In genomic region chr4:137277166-137277513, GRCm38 (mm10) we compare ENCODE assay signal across 8 mouse cellular contexts. TPM values are rescaled to one million over a fixed set of nuclear protein-coding genes. Genes with fewer than 3 reads are reported as not detected.
DNase-seq lines count a peak whose midpoint lies in the region; ATAC-seq and TF ChIP-seq lines count a peak whose summit lies in the region.

Gene Wnt4 (plus strand): TSS chr4:137277489.

- peak; percentile 58; the same call in 1 of the 2 replicates for ATAC-seq in forebrain, embryonic 12.5 days (ENCODE audit: low FRiP score)
- peak; percentile 57 for ATAC-seq in hindbrain, embryonic 12.5 days (ENCODE audit: low FRiP score)
- ATAC-seq in limb, embryonic 15.5 days (ENCODE audit: insufficient number of reproducible peaks, low FRiP score, low TSS enrichment, low read depth), result peak; percentile 68
- ATAC-seq in midbrain, postnatal 0 days (ENCODE audit: low FRiP score), result peak; percentile 32; the same call in 1 of the 2 replicates
- ATAC-seq in megakaryocyte-erythroid progenitor cell, adult 5-6 weeks (replicated peaks; ENCODE audit: low FRiP score, low TSS enrichment, poor library complexity, severe bottlenecking), result no peak

- H3K27ac ChIP-seq in forebrain, embryonic 12.5 days, result no peak within 1 kb of the TSS
- H3K27ac ChIP-seq in hindbrain, embryonic 12.5 days, result peak within 1 kb of the TSS; percentile 24; the same call in 1 of the 2 replicates
- peak within 1 kb of the TSS; percentile 82 for H3K27ac ChIP-seq in limb, embryonic 15.5 days
- 0 out of 2 replicates have a peak within 1 kb of the TSS, but pooled peaks have one; percentile 26 for H3K27ac ChIP-seq in midbrain, postnatal 0 days (ENCODE audit: low read depth, low read length)

- H3K4me1 ChIP-seq in forebrain, embryonic 12.5 days, result peaks cover 35% of the 10 kb centered on the region
- peaks cover 34% of the 10 kb centered on the region for H3K4me1 ChIP-seq in hindbrain, embryonic 12.5 days
- H3K4me1 ChIP-seq in limb, embryonic 15.5 days, result peaks cover 53% of the 10 kb centered on the region
- H3K4me1 ChIP-seq in midbrain, postnatal 0 days (ENCODE audit: insufficient read depth, low read length), result peaks cover 11% of the 10 kb centered on the region; the same call in 1 of the 2 replicates

- H3K9me3 ChIP-seq in forebrain, embryonic 12.5 days, result no peaks in the 10 kb centered on the region
- H3K9me3 ChIP-seq in hindbrain, embryonic 12.5 days (replicated peaks), result no peaks in the 10 kb centered on the region
- H3K9me3 ChIP-seq in limb, embryonic 15.5 days, result no peaks in the 10 kb centered on the region
- no peaks in the 10 kb centered on the region for H3K9me3 ChIP-seq in midbrain, postnatal 0 days (ENCODE audit: low read length)

- TF ChIP-seq CTCF in midbrain, postnatal 0 days (IDR thresholded peaks at IDR 0.05), result no peak

- H3K9ac ChIP-seq in forebrain, embryonic 12.5 days, result peak within 1 kb of the TSS; percentile 47; the same call in 1 of the 2 replicates
- H3K9ac ChIP-seq in hindbrain, embryonic 12.5 days, result peak within 1 kb of the TSS; percentile 66
- H3K9ac ChIP-seq in limb, embryonic 15.5 days, result peak within 1 kb of the TSS; percentile 44
- H3K9ac ChIP-seq in midbrain, postnatal 0 days (replicated peaks; ENCODE audit: low read length, poor library complexity, severe bottlenecking), result peak within 1 kb of the TSS; percentile 74

- peaks cover 87% of the 10 kb centered on the region for H3K27me3 ChIP-seq in forebrain, embryonic 12.5 days
- H3K27me3 ChIP-seq in hindbrain, embryonic 12.5 days, result peaks cover 79% of the 10 kb centered on the region
- H3K27me3 ChIP-seq in limb, embryonic 15.5 days, result peaks cover 69% of the 10 kb centered on the region
- peaks cover 13% of the 10 kb centered on the region; the same call in 1 of the 2 replicates for H3K27me3 ChIP-seq in midbrain, postnatal 0 days (ENCODE audit: insufficient read depth, low read length)

- WGBS in forebrain, embryonic 12.5 days, result 0% methylated on average over 26 of the region's 45 CpGs
- WGBS in hindbrain, embryonic 12.5 days, result 2% methylated on average over 18 of the region's 45 CpGs
- WGBS in limb, embryonic 15.5 days, result under 1% methylated on average over 42 of the region's 45 CpGs
- under 1% methylated on average over 27 of the region's 45 CpGs for WGBS in midbrain, postnatal 0 days

- peak within 1 kb of the TSS; percentile 92 for H3K4me2 ChIP-seq in forebrain, embryonic 12.5 days
- H3K4me2 ChIP-seq in hindbrain, embryonic 12.5 days (replicated peaks), result peak within 1 kb of the TSS; percentile 91
- H3K4me2 ChIP-seq in limb, embryonic 15.5 days, result peak within 1 kb of the TSS; percentile 90
- peak within 1 kb of the TSS; percentile 92 for H3K4me2 ChIP-seq in midbrain, postnatal 0 days (ENCODE audit: low read depth, low read length, poor library complexity, severe bottlenecking)

- DNase-seq in urinary bladder, adult 18-20 months (ENCODE audit: low spot score in 2 of 2), result peak; percentile 71 to 78
- no peak for DNase-seq in urinary bladder, postnatal 10 days (ENCODE audit: low spot score)
- DNase-seq in midbrain, postnatal 0 days (ENCODE audit: low spot score), result peak; percentile 60
- DNase-seq in T-cell, adult 2 months (ENCODE audit: low spot score), result no peak

- no peaks in the 10 kb centered on the region for H3K36me3 ChIP-seq in forebrain, embryonic 12.5 days (replicated peaks)
- H3K36me3 ChIP-seq in hindbrain, embryonic 12.5 days, result no peaks in the 10 kb centered on the region
- H3K36me3 ChIP-seq in limb, embryonic 15.5 days, result no peaks in the 10 kb centered on the region
- H3K36me3 ChIP-seq in midbrain, postnatal 0 days (ENCODE audit: insufficient read depth, low read length), result no peaks in the 10 kb centered on the region

- H3K4me3 ChIP-seq in forebrain, embryonic 12.5 days (replicated peaks), result peak within 1 kb of the TSS; percentile 53
- peak within 1 kb of the TSS; percentile 57 for H3K4me3 ChIP-seq in hindbrain, embryonic 12.5 days
- H3K4me3 ChIP-seq in limb, embryonic 15.5 days, result peak within 1 kb of the TSS; percentile 59
- peak within 1 kb of the TSS; percentile 65 for H3K4me3 ChIP-seq in midbrain, postnatal 0 days (ENCODE audit: low read depth, low read length)

RNA-seq across cellular contexts. Expression of gene Wnt4, which starts in this region (rescaled TPM):
- polyA plus RNA-seq in forebrain, embryonic 12.5 days (2016; fragmentation: Nextera tagmentation; extraction: Ambion mirVana), result 0.36 and 0.52 TPM in 2 replicates
- 3.7 and 5.0 TPM in 2 replicates for polyA plus RNA-seq in hindbrain, embryonic 12.5 days (2016; fragmentation: Nextera tagmentation; extraction: Ambion mirVana)
- 10.0 and 13.2 TPM in 2 replicates for polyA plus RNA-seq in limb, embryonic 15.5 days (2015; fragmentation: Nextera tagmentation; extraction: Ambion mirVana)
- total RNA-seq in midbrain, postnatal 0 days (2014; rRNA removed), result 5.6 and 6.3 TPM in 2 replicates
- polyA plus RNA-seq in midbrain, postnatal 0 days (2015; fragmentation: Nextera tagmentation; extraction: Ambion mirVana), result 5.2 and 6.0 TPM in 2 replicates
- total RNA-seq in megakaryocyte-erythroid progenitor cell, adult 5-6 weeks (2014; fragmentation: Nextera tagmentation), result not detected in 2 replicates
- total RNA-seq in megakaryocyte-erythroid progenitor cell, adult 5-6 weeks (2017), result not detected in 2 replicates

Comparison
In these comparisons a context has a peak if more than half of its experiments do, and no peak if none do; other contexts are left out.
1. DNase-seq: peak in urinary bladder, adult 18-20 months (2 of 2) and midbrain, postnatal 0 days (single experiment); none in urinary bladder, postnatal 10 days (single experiment) and T-cell, adult 2 months (single experiment).
2. Peak in ATAC-seq, H3K4me3 ChIP-seq, H3K9ac ChIP-seq and H3K4me2 ChIP-seq in forebrain, embryonic 12.5 days; RNA of the gene not detected or under 1 TPM.
3. Peak in every context shown above with its lines, with median percentiles within 50 percentile points of each other: H3K4me2 ChIP-seq, H3K4me3 ChIP-seq and H3K9ac ChIP-seq.